Mouse (Mus musculus): Measurements from ENCODE around the gene Rin1. TPM values are rescaled to one million over a fixed set of nuclear protein-coding genes. Genes with fewer than 3 reads are reported as not detected.
A peak's percentile ranks its signal among the peaks of the same experiment; 100 is the strongest.
"Not testable (repeated sequence)": the region's sequence is repeated elsewhere in the genome, so short reads cannot be mapped to it uniquely, and the experiment has no call there.

The Rin1 gene
- polyA plus RNA-seq (2014; fragmentation: Nextera tagmentation; extraction: Ambion mirVana), result 2.4 and 3.3 TPM in 2 replicates

DNA sequence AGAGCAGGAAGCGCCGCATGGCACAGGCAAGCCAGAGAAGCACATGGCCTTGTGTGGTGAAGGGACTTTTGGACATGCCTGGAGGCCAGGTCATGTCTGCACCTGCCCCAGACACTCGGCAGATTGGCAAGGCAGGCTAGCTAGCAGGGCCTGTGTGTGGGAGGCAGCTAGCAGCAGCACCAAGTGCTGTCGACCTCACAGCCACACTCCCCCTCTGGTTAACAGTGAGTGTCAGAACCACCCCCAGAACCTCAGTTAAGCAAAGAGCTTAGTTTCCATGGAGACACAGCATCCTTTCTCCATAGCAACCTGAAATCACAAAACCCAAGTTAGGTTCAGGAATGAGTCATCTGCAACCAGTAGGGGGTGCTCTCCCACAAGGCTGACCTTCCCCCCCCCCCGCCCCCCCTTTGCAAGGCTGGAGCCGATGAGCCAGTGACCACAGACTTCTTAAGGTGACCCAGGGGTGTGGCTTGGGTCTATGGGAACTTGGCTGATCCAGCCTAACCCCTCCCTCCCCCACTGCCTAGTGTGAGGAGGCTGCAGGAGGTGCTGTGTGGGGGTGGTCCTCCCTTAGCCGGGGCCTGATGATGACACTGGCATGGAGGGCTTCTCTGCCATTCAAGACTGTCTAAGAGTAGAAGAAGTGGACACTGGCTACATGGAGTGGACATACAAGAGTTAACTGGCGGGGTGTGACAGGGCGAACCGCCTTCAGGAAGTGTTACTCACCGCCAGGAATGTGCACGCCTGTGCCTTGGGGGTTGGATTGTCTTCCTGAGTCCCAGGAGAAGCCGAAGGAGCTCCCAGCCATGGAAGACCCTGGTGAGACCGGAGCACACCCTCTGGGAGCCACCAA lies at the start of gene Rin1:
Gene Rin1, plus strand, starts transcription at position 435 of the 859 bp plus-strand sequence.
- 15% methylated on average over 14 of the region's 14 CpGs for WGBS
- peak; percentile 61 for ATAC-seq (ENCODE audit: insufficient number of reproducible peaks, insufficient read depth, low FRiP score, low read depth)
- no peak within 1 kb of the TSS for H3K27ac ChIP-seq (ENCODE audit: low read length)

DNA sequence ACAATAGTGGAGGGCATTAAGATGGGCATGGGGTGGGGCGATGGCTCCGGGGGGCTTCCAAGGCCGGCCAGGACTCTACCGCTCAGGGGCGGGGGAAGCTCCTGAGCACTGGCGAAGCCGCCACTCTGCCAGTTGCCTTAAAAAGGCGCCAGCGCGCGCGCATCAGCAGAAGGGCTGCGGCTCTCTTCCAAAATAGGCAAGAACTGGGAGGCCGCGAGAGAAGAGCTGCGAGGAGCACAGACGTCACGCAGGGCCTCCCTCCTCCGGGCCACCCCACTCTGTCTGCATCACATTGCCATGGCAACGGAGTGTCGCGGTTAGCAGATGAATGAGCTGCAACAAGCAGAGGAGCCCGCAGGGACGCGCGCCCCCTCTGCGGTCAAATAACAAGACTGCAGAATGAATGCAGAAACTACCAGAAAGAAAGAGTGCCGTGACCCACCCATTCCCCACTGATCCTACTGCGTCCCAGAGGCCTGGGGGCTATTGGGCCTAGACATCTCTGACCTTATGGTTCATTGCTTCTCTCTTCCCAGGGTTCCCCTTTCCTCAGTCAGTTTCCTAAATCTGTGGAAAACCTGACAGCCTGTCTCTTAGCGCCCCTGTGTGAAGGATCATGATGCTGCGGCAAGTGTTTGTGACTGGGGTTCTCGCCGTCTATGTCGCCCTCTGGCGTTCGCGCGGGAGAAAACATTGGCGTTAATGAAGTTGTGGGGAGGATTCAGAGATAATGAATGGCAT lies 48.4 kb upstream of the Rin1 start:
- Histone ChIP-seq H3K4me2 (replicated peaks; ENCODE audit: low read depth, low read length) (peak overlapping the region; percentile 35), H3K4me3 (ENCODE audit: low read depth, low read length) (peak overlapping the region; percentile 13; the same call in 1 of the 2 replicates), H3K9me3 (ENCODE audit: control insufficient read depth, low read depth, low read length) (0 out of 2 replicates have a peak, but pooled peaks cover 2% of the 10 kb centered on the region), H3K27me3 (ENCODE audit: control insufficient read depth, insufficient read depth, low read length) (no peaks in the 10 kb centered on the region), H3K4me1 (ENCODE audit: control insufficient read depth, insufficient read depth, low read length) (0 out of 2 replicates have a peak, but pooled peaks cover 6% of the 10 kb centered on the region), H3K9ac (replicated peaks; ENCODE audit: low read depth, low read length) (no peak overlapping the region), H3K27ac (ENCODE audit: low read length) (peak overlapping the region; percentile 71; the same call in 1 of the 2 replicates), H3K36me3 (ENCODE audit: control insufficient read depth, insufficient read depth, low read length) (no peaks in the 10 kb centered on the region)
- WGBS, result under 1% methylated on average over 39 of the region's 39 CpGs
- ATAC-seq (ENCODE audit: insufficient number of reproducible peaks, insufficient read depth, low FRiP score, low read depth), result peak; percentile 90

More for the DNA sequence above, at the start of gene Rin1:
- H3K4me3 ChIP-seq (ENCODE audit: low read depth, low read length), result peak within 1 kb of the TSS; percentile 24
- H3K9ac ChIP-seq (replicated peaks; ENCODE audit: low read depth, low read length), result no peak within 1 kb of the TSS; the same call in 1 of the 2 replicates
- H3K36me3 ChIP-seq (ENCODE audit: control insufficient read depth, insufficient read depth, low read length), result peaks cover 7% of the 10 kb centered on the region; the same call in 1 of the 2 replicates
- no peaks in the 10 kb centered on the region for H3K9me3 ChIP-seq (ENCODE audit: control insufficient read depth, low read depth, low read length)
- H3K4me2 ChIP-seq (replicated peaks; ENCODE audit: low read depth, low read length), result peak within 1 kb of the TSS; percentile 49
- H3K27me3 ChIP-seq (ENCODE audit: control insufficient read depth, insufficient read depth, low read length), result 0 out of 2 replicates have a peak, but pooled peaks cover 8% of the 10 kb centered on the region
- peaks cover 10% of the 10 kb centered on the region; the same call in 1 of the 2 replicates for H3K4me1 ChIP-seq (ENCODE audit: control insufficient read depth, insufficient read depth, low read length)

DNA sequence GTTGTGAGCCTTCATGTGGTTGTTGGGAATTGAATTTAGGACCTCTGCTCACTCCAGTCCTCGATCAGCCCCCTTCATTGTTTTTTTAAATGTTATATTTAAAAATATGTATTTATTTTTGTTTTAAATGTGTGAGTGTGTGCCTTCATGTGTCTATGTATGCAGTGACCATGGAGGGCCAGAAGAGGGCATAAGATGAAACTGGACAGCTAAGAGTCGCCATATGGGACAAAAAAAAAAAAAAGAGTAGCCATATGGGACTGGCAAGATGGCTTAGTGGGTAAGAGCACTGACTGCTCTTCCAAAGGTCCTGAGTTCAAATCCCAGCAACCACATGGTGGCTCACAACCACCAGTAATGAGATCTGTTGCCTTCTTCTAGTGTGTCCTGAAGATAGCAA lies 46.6 kb upstream of the Rin1 start:
- not testable (repeated sequence) for H3K9ac ChIP-seq (replicated peaks; ENCODE audit: low read depth, low read length); H3K9me3 ChIP-seq (ENCODE audit: control insufficient read depth, low read depth, low read length); H3K4me3 ChIP-seq (ENCODE audit: low read depth, low read length); ATAC-seq (ENCODE audit: insufficient number of reproducible peaks, insufficient read depth, low FRiP score, low read depth); H3K4me1 ChIP-seq (ENCODE audit: control insufficient read depth, insufficient read depth, low read length); H3K36me3 ChIP-seq (ENCODE audit: control insufficient read depth, insufficient read depth, low read length); H3K4me2 ChIP-seq (replicated peaks; ENCODE audit: low read depth, low read length); H3K27ac ChIP-seq (ENCODE audit: low read length); H3K27me3 ChIP-seq (ENCODE audit: control insufficient read depth, insufficient read depth, low read length)
- WGBS, result 55% methylated on average over 2 of the region's 2 CpGs

DNA sequence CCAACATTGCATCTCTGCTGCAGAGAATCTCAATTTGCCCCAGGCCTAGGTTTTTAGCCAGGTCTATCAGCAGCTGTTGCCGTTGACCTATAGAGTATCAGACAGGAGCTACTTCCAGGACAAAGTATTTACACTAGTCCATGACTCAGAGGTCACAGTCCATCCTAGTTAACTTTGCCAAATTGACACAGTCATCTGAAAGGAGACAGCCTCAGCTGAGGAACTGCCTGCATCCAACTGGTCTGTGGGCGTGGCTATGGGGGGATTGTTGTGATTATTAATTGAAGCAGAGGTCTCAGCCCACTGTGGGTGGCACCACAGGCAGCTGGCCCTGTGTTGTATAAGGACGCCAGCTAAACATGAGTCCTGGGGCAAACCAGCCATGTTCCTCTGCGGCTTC lies 45.4 kb upstream of the Rin1 start:
- ATAC-seq (ENCODE audit: insufficient number of reproducible peaks, insufficient read depth, low FRiP score, low read depth), result no peak
- no peak overlapping the region for H3K9ac ChIP-seq (replicated peaks; ENCODE audit: low read depth, low read length)
- H3K36me3 ChIP-seq (ENCODE audit: control insufficient read depth, insufficient read depth, low read length), result no peaks in the 10 kb centered on the region
- H3K27ac ChIP-seq (ENCODE audit: low read length), result no peak overlapping the region
- 0 out of 2 replicates have a peak, but pooled peaks cover 6% of the 10 kb centered on the region for H3K4me1 ChIP-seq (ENCODE audit: control insufficient read depth, insufficient read depth, low read length)
- H3K4me2 ChIP-seq (replicated peaks; ENCODE audit: low read depth, low read length), result no peak overlapping the region
- H3K4me3 ChIP-seq (ENCODE audit: low read depth, low read length), result no peak overlapping the region
- 0 out of 2 replicates have a peak, but pooled peaks cover 2% of the 10 kb centered on the region for H3K9me3 ChIP-seq (ENCODE audit: control insufficient read depth, low read depth, low read length)
- no peaks in the 10 kb centered on the region for H3K27me3 ChIP-seq (ENCODE audit: control insufficient read depth, insufficient read depth, low read length)
- WGBS, result 59% methylated on average over 4 of the region's 4 CpGs

DNA sequence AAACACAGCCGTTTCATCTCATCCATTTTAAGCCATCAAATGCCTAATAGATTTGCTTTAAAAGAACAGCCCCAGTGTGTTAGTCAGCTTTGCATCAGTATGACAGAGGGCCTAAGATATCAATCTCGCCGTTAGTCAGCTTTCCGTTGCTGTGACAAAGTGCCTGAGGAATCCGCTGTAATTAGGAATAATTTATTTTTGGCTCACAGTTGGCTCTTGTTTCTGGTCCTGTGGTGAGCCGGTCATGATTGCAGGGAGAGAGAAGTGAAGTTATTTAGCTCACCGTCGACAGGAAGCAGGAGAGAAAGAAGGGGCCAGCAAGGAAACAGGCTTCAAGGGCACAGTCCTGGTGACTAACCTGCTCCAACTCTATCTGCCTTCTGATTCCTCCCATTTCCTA lies 37.1 kb upstream of the Rin1 start:
- Histone ChIP-seq H3K9me3 (ENCODE audit: control insufficient read depth, low read depth, low read length) (no peaks in the 10 kb centered on the region), H3K4me3 (ENCODE audit: low read depth, low read length) (no peak overlapping the region), H3K9ac (replicated peaks; ENCODE audit: low read depth, low read length) (no peak overlapping the region), H3K4me2 (replicated peaks; ENCODE audit: low read depth, low read length) (no peak overlapping the region), H3K27me3 (ENCODE audit: control insufficient read depth, insufficient read depth, low read length) (no peaks in the 10 kb centered on the region), H3K36me3 (ENCODE audit: control insufficient read depth, insufficient read depth, low read length) (no peaks in the 10 kb centered on the region), H3K27ac (ENCODE audit: low read length) (no peak overlapping the region), H3K4me1 (ENCODE audit: control insufficient read depth, insufficient read depth, low read length) (peaks cover 7% of the 10 kb centered on the region)
- no peak for ATAC-seq (ENCODE audit: insufficient number of reproducible peaks, insufficient read depth, low FRiP score, low read depth)
- 57% methylated on average over 8 of the region's 8 CpGs for WGBS

DNA sequence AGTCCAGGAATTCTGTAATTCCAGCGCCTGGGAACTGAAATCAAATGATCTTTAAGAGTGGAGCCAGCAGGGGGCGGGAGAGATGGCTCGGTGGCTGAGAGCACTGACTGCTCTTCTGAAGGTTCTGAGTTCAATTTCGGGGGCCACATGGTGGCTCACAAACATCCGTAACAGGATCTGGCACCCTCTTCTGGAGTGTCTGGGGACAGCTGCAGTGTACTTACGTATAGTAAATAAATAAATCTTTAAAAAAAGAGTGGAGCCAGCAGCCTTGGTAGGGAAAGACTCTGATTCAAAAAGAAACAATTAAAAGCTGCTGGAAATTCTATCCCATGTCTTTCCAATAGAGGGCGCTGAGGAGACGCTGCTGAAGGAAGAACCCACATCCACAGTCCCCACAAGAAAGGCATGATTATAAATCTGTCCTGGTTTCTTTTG lies 35.3 kb upstream of the Rin1 start:
- Histone ChIP-seq H3K9me3 (ENCODE audit: control insufficient read depth, low read depth, low read length) (no peaks in the 10 kb centered on the region), H3K27ac (ENCODE audit: low read length) (no peak overlapping the region), H3K4me3 (ENCODE audit: low read depth, low read length) (no peak overlapping the region), H3K4me1 (ENCODE audit: control insufficient read depth, insufficient read depth, low read length) (peaks cover 7% of the 10 kb centered on the region), H3K4me2 (replicated peaks; ENCODE audit: low read depth, low read length) (no peak overlapping the region), H3K27me3 (ENCODE audit: control insufficient read depth, insufficient read depth, low read length) (no peaks in the 10 kb centered on the region), H3K9ac (replicated peaks; ENCODE audit: low read depth, low read length) (no peak overlapping the region), H3K36me3 (ENCODE audit: control insufficient read depth, insufficient read depth, low read length) (no peaks in the 10 kb centered on the region)
- 22% methylated on average over 8 of the region's 8 CpGs for WGBS
- no peak for ATAC-seq (ENCODE audit: insufficient number of reproducible peaks, insufficient read depth, low FRiP score, low read depth)

DNA sequence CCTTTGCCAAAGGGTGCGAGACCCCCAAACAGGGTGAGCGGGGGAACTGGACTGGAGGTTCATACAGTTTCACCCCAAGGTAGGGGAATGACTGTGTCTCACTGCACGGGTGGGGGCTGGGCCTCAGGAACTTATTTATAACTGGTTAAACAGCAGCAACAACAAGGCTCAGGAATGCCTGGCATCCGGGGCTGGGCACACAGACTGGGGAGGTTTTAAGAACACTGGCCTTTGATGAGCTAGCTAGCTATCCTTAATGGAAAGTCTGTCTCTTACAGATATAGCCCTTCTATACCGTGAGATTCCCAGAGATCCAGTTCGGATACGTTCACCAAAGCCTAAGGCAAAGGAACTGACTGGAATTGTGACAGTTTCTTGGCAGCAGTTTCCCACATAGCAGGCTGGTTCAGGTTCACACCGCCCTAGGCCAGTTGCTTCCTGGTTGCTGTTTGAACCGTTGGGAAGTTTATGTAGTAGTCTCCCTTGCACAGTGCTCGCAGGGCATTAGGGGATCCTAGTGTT lies 34.0 kb upstream of the Rin1 start:
- Histone ChIP-seq H3K9me3 (ENCODE audit: control insufficient read depth, low read depth, low read length) (no peaks in the 10 kb centered on the region), H3K4me2 (replicated peaks; ENCODE audit: low read depth, low read length) (0 out of 2 replicates have a peak overlapping the region, but pooled peaks have one; percentile 0), H3K36me3 (ENCODE audit: control insufficient read depth, insufficient read depth, low read length) (no peaks in the 10 kb centered on the region), H3K4me3 (ENCODE audit: low read depth, low read length) (no peak overlapping the region), H3K27me3 (ENCODE audit: control insufficient read depth, insufficient read depth, low read length) (no peaks in the 10 kb centered on the region), H3K27ac (ENCODE audit: low read length) (no peak overlapping the region), H3K9ac (replicated peaks; ENCODE audit: low read depth, low read length) (no peak overlapping the region), H3K4me1 (ENCODE audit: control insufficient read depth, insufficient read depth, low read length) (peaks cover 7% of the 10 kb centered on the region)
- WGBS, result 26% methylated on average over 10 of the region's 10 CpGs
- ATAC-seq (ENCODE audit: insufficient number of reproducible peaks, insufficient read depth, low FRiP score, low read depth), result no peak

DNA sequence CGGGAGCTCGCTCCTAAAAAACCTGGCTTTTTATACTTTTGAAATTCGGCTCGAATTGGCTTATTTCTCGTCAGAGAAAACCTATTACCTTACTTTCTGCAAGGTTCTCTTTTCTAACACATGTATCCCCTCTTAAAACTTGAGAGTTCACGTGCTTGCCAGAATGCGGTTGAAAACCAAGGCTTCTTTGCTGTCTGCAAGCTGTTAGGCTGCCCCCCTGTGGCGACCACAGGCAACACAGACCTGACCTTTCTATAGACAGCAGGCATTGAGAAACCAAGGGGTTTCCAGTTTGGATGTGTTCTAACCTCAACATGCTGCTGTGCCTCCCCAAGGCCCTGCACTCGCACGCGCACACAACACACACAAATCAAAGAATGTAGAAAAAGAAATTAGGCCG lies 33.5 kb upstream of the Rin1 start:
- H3K9ac ChIP-seq (replicated peaks; ENCODE audit: low read depth, low read length), result no peak overlapping the region
- ATAC-seq (ENCODE audit: insufficient number of reproducible peaks, insufficient read depth, low FRiP score, low read depth), result no peak

More for the DNA sequence above, 33.5 kb upstream of the Rin1 start:
- H3K4me1 ChIP-seq (ENCODE audit: control insufficient read depth, insufficient read depth, low read length), result peaks cover 7% of the 10 kb centered on the region
- H3K4me2 ChIP-seq (replicated peaks; ENCODE audit: low read depth, low read length), result 0 out of 2 replicates have a peak overlapping the region, but pooled peaks have one; percentile 0
- H3K4me3 ChIP-seq (ENCODE audit: low read depth, low read length), result no peak overlapping the region
- H3K27ac ChIP-seq (ENCODE audit: low read length), result no peak overlapping the region
- H3K9me3 ChIP-seq (ENCODE audit: control insufficient read depth, low read depth, low read length), result no peaks in the 10 kb centered on the region
- no peaks in the 10 kb centered on the region for H3K27me3 ChIP-seq (ENCODE audit: control insufficient read depth, insufficient read depth, low read length)
- 23% methylated on average over 12 of the region's 12 CpGs for WGBS
- no peaks in the 10 kb centered on the region for H3K36me3 ChIP-seq (ENCODE audit: control insufficient read depth, insufficient read depth, low read length)

All from stomach, embryonic 14.5 days (tissue).